Mouse (Mus musculus) ES-E14 (cell line): ENCODE results near the gene Oprd1.
A peak's percentile ranks its signal among the peaks of the same experiment; 100 is the strongest.

Experiments used
- CHD2 ChIP-seq: IDR thresholded peaks from 2 replicates; pipeline ENCODE4 v1.6.1; 2014; ENCODE audit warnings: mild to moderate bottlenecking, low read depth, low read length, inconsistent platforms
- HCFC1 ChIP-seq: IDR thresholded peaks from 2 replicates; pipeline ENCODE4 v1.6.1; 2012; ENCODE audit warnings: low read length, inconsistent platforms, borderline replicate concordance; ENCODE audit not compliant: insufficient read depth
- ZNF384 ChIP-seq: IDR thresholded peaks from 2 replicates; pipeline ENCODE4 v1.6.1; 2012; ENCODE audit warnings: low read depth, low read length, inconsistent platforms

DNA sequence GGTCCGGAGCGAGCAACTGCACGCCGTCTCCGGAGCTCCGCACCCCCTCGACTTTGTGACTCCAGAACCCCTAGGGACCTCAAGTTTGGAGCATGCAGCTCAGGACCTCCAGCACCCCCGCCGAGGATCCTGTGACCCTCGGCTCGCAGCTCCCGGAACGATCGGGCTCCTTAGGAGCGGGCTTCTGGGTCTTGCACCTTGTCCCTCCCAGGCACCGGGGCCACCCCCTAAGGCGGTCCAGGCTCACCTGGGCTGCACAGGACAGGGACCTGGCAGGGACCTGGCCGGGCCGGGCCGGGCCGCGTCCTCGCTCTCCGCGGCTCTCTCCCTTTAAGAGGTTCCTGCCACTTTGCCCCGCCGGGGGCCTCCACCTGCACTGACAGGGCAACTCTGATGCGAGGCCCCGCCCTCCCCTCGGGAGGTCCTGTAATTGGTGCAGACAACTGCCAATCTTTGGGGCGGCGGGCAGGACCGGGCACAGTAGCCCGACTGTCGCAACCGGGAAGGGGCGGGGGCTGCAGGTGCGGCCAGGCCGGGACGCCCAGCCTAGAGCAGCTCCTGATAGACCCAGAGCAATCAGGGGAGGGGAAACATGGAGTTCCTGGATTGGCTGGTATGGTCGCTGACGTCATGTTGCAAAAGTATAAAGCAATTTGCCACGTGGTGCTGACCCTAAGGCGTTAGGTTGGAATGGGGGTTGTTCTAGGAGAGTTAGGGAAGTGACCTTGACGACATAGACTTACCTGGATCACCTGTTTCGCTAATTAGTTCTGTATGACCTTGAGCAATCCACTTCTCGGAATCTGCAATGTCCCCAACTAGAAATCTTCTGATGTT, 69.1 kb downstream of the Oprd1 start, which contains the start of gene Epb41:
- peak; percentile 68; the same call in 1 of the 2 replicates for TF ChIP-seq CHD2
- TF ChIP-seq HCFC1 = peak; percentile 28; the same call in 1 of the 2 replicates
- no peak for TF ChIP-seq ZNF384
